ENCODE assay signal across 8 mouse cellular contexts in genomic region chr5:21326494-21326893, GRCm38 (mm10). TPM values are rescaled to one million over a fixed set of nuclear protein-coding genes. Genes with fewer than 3 reads are reported as not detected.
DNase-seq lines count a peak whose midpoint lies in the region; ATAC-seq and TF ChIP-seq lines count a peak whose summit lies in the region.
"Had no signal": no experiment of that assay in that cellular context is flagged by ENCODE, and none has a peak within 500 bp of the region (broad histone marks: within the 10 kb centered on the region; RNA-seq: fewer than 3 reads in every experiment).

No protein-coding gene starts in this region.

- no peak overlapping the region for H3K4me3 ChIP-seq in midbrain, embryonic 11.5 days (ENCODE audit: low read depth, low read length)
- H3K4me3 ChIP-seq in midbrain, embryonic 15.5 days: no peak overlapping the region
- no peak overlapping the region for H3K4me3 ChIP-seq in lung, adult 2 months (replicated peaks; ENCODE audit: extremely low read depth, low read depth, low read length)
- H3K4me3 ChIP-seq in small intestine, adult 2 months (ENCODE audit: low read depth, low read length): no peak overlapping the region
- H3K4me3 ChIP-seq: neural tube, embryonic 13.5 days had no signal

- WGBS in midbrain, embryonic 11.5 days: 23% methylated on average over 1 of the region's 1 CpGs
- 40% methylated on average over 1 of the region's 1 CpGs for WGBS in midbrain, embryonic 15.5 days
- 28% methylated on average over 1 of the region's 1 CpGs for WGBS in lung, adult 2 months
- 12% methylated on average over 1 of the region's 1 CpGs for WGBS in small intestine, adult 2 months

- intact Hi-C loops in heart, postnatal 36 days (cut with DNase I): loop anchor here (1.0 to 5.0 kb wide), 2 partner anchors 94 to 261 kb away; no protein-coding TSS in a partner anchor

- H3K27ac ChIP-seq in midbrain, embryonic 11.5 days (ENCODE audit: low read depth, low read length): no peak overlapping the region
- H3K27ac ChIP-seq in midbrain, embryonic 15.5 days: no peak overlapping the region
- no peak overlapping the region for H3K27ac ChIP-seq in small intestine, adult 2 months (ENCODE audit: insufficient read depth, low read depth, low read length)
- H3K27ac ChIP-seq: neural tube, embryonic 13.5 days had no signal

- no peak overlapping the region for H3K9ac ChIP-seq in midbrain, embryonic 11.5 days (ENCODE audit: low read length)
- H3K9ac ChIP-seq in midbrain, embryonic 15.5 days: no peak overlapping the region
- H3K9ac ChIP-seq: neural tube, embryonic 13.5 days had no signal

- peak; percentile 94 for DNase-seq in midbrain, embryonic 11.5 days (ENCODE audit: low spot score, missing footprints)
- DNase-seq in NIH3T3 (ENCODE audit: low read depth): peak; percentile 72
- peak; percentile 63 for DNase-seq in c-Kit-positive CD71-negative TER-119-negative erythroid progenitor cells, embryonic 14.5 days (ENCODE audit: low read depth)
- peak; percentile 66 to 77 for DNase-seq in heart, postnatal 36 days
- peak; percentile 61 for DNase-seq in lung, adult 2 months

- no peaks in the 10 kb centered on the region for H3K36me3 ChIP-seq in midbrain, embryonic 11.5 days (ENCODE audit: control insufficient read depth, insufficient read depth, low read length)
- no peaks in the 10 kb centered on the region for H3K36me3 ChIP-seq in midbrain, embryonic 15.5 days (replicated peaks)
- no peaks in the 10 kb centered on the region for H3K36me3 ChIP-seq in small intestine, adult 2 months (ENCODE audit: control insufficient read depth, insufficient read depth, low read length)
- H3K36me3 ChIP-seq: neural tube, embryonic 13.5 days had no signal

- H3K9me3 ChIP-seq in midbrain, embryonic 11.5 days (ENCODE audit: control insufficient read depth, low read length): no peaks in the 10 kb centered on the region
- no peaks in the 10 kb centered on the region for H3K9me3 ChIP-seq in midbrain, embryonic 15.5 days
- H3K9me3 ChIP-seq: neural tube, embryonic 13.5 days had no signal

- H3K27me3 ChIP-seq in midbrain, embryonic 11.5 days (ENCODE audit: control insufficient read depth, insufficient read depth, low read length): no peaks in the 10 kb centered on the region
- H3K27me3 ChIP-seq in midbrain, embryonic 15.5 days (replicated peaks): no peaks in the 10 kb centered on the region
- H3K27me3 ChIP-seq in small intestine, adult 2 months (ENCODE audit: control insufficient read depth, insufficient read depth, low read length): no peaks in the 10 kb centered on the region
- H3K27me3 ChIP-seq: neural tube, embryonic 13.5 days had no signal

- ATAC-seq in midbrain, embryonic 11.5 days (ENCODE audit: low FRiP score): 0 out of 2 replicates have a peak, but pooled peaks have one; percentile 35
- ATAC-seq in midbrain, embryonic 15.5 days (replicated peaks): no peak

- TF ChIP-seq POLR2A in lung, adult 2 months (IDR thresholded peaks at IDR 0.05; ENCODE audit: borderline replicate concordance, extremely low read depth, low read depth, low read length): no peak
- no peak for TF ChIP-seq POLR2A in small intestine, adult 2 months (IDR thresholded peaks at IDR 0.05; ENCODE audit: low read depth, low read length)

- peak; percentile 90 for TF ChIP-seq CTCF in lung, adult 2 months (IDR thresholded peaks at IDR 0.05; ENCODE audit: insufficient read depth, low read length)
- peak; percentile 93; the same call in 1 of the 2 replicates for TF ChIP-seq CTCF in small intestine, adult 2 months (IDR thresholded peaks at IDR 0.05; ENCODE audit: extremely low read depth, insufficient read length, insufficient replicate concordance, low read depth, low read length)

- H3K4me1 ChIP-seq in midbrain, embryonic 11.5 days (ENCODE audit: control insufficient read depth, insufficient read depth, low read length): 0 out of 2 replicates have a peak, but pooled peaks cover 5% of the 10 kb centered on the region
- H3K4me1 ChIP-seq in midbrain, embryonic 15.5 days: 0 out of 2 replicates have a peak, but pooled peaks cover 3% of the 10 kb centered on the region
- no peaks in the 10 kb centered on the region for H3K4me1 ChIP-seq in lung, adult 2 months (ENCODE audit: control insufficient read depth, insufficient read depth, low read length)
- H3K4me1 ChIP-seq in small intestine, adult 2 months (ENCODE audit: control insufficient read depth, insufficient read depth, insufficient read length, low read length): no peaks in the 10 kb centered on the region

- H3K4me2 ChIP-seq in midbrain, embryonic 11.5 days: no peak overlapping the region
- no peak overlapping the region for H3K4me2 ChIP-seq in midbrain, embryonic 15.5 days
- H3K4me2 ChIP-seq: neural tube, embryonic 13.5 days had no signal

RNA-seq across cellular contexts. Expression of gene Fgl2, which starts 45.9 kb away (rescaled TPM):
- polyA plus RNA-seq in midbrain, embryonic 11.5 days (2014; fragmentation: Nextera tagmentation; extraction: Ambion mirVana): 2.5 and 2.6 TPM in 2 replicates
- polyA plus RNA-seq in midbrain, embryonic 15.5 days (2015; fragmentation: Nextera tagmentation; extraction: Ambion mirVana): 1.9 and 2.4 TPM in 2 replicates
- 10 to 100 TPM; 30.7 to 34.7 TPM for total RNA-seq in heart, postnatal 36 days (2021)
- 11.8 and 12.6 TPM in 2 replicates for polyA plus RNA-seq in lung, adult 2 months (2012; rRNA removed)
- polyA plus RNA-seq in small intestine, adult 2 months (2012; rRNA removed): 12.4 and 19.0 TPM in 2 replicates
